Mouse (Mus musculus): ENCODE results near the gene Slc25a18.

Gene Slc25a18

DNA sequence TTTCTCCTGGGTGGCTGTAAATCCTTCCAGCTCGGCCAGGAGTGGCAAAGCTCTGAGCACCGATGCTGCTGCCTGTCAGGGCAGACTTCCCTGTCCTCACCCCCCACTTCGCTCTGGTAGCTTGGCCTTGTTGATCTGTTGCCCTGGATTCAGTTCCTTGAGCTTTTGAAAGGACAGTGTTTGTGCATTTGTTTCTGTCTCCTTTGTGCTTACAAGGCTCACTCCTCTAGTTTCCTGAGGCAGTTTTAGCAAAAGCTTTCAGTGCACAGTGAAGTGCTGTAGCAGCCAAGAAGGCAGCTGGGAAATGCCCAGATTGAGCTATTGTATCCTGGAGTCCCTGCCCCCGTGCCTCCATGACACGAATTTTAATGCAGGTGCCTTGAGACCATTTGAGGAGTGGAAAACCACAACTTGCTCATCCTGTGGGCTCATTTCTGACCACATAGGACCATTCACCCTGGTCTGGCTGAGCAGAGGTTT is at the start of gene Slc25a18:
Gene Slc25a18, plus strand, starts transcription at position 430 of the 480 bp plus-strand sequence.
- DNase-seq (ENCODE audit: extremely low read depth, insufficient read length, low spot score) = no peak

DNA sequence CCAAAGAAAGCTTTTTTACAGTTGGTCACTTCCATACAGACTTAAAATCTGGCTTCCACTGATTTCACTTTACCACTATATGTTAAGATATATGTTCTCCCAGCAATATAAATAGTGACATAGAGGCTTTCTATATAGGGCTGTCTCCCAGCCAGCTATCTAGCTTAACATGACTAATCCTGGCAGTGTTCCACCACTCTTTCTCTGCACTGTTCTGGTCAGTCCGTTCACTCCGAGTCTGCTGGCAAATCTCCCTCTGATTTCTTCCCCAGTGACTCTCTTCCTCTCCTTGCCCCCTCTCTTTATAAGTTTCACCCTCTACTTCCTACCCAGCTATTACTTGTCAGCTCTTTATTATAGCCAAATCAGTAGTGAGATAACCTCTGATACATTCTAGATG is 47.4 kb upstream of the Slc25a18 start:
- DNase-seq (ENCODE audit: extremely low read depth, insufficient read length, low spot score) = no peak

DNA sequence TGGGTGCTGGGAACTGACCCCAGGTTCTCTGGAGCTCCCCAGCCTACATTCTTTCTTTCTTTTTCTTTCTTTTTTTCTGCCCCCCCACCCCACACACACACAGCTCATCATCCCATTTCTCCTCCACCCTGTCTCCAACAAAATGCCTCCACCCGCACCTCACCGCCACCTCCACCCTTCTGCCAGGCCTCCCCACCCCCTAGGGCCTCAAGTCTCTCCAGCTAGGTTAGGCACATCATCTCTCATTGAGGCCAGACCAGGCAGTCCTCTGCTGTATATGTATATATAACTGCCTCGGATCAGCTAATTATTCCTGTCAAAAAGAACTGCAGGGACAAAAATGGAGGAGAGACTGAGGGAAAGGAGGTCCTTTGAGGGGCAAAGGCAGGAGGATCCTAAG is 37.4 kb upstream of the Slc25a18 start:
- DNase-seq (ENCODE audit: extremely low read depth, insufficient read length, low spot score) = no peak

DNA sequence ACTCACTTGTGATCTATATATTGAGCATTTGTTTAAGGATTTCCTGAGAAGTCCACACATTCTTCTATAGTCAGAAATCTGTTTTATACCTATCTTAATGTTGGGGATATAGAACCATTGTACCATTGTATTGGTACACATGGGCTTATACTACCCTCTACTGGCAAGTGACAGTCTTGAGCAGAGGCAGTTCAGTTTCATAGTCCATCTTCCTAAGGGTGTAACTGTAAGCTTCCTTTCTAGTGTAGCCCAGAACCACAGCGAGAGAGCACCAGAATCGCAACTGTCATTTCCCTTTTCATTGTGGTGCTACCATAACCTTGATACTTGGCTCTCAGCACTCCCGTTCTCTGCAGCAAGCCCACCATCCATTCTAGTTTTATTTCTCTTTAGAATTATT is 36.8 kb upstream of the Slc25a18 start:
- no peak for DNase-seq (ENCODE audit: extremely low read depth, insufficient read length, low spot score)

DNA sequence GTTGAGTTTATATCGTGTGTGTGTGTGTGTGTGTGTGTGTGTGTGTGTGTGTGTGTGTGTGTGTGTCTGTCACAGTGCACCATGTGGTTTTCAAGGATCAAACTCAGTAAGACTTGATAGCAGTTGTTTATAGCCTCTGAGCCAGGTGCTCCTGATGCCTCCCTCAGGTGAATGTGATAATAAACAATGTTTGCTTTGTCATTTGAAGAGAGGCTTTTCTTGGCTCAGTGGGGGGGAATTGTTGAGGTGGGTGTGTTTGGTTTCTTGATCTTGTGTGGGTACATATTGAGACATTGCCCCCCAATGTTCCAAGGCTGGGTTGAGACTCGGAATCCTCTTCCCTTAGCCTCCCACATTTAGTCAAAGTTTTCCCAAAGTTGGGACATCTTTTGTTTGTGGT is 30.2 kb upstream of the Slc25a18 start:
- no peak for DNase-seq (ENCODE audit: extremely low read depth, insufficient read length, low spot score)

DNA sequence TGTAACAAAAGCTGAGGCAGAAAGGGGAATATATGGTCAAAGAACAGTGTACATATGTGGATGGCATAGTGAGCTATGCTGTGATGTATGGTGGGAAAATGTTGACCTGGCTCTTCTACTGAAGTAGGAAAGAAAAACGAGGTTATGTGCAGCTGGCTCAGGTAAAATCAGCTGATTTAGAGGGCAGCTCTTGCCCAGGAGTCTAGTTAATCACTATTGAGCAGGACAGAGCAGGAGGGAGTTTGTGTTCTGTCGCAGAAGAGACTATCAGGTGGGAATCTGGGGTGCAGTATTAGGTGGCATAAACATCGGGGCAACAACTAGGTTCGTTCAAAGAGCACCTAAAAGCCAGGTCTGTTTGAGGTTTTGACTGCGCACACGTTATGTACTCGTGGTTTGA is 29.1 kb upstream of the Slc25a18 start:
- DNase-seq (ENCODE audit: extremely low read depth, insufficient read length, low spot score) = no peak

DNA sequence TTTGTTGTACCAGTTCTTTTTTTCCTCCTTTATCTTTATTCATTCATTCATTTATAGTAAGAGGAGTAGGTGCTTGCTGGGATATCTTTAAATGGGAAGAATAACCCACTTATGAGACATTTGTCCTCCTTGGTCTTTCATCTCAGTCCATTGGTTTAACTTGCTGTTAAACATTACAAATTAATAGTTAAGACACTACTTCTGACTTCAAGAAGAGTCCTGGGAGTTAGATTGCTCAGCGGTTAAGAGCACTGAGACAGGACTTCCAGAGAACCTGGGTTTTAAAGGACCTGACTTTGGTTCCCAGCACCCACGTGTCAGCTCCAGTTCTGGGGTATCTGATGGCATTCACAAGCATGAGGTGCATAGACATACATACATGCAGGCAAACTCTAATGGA is 27.0 kb upstream of the Slc25a18 start:
- no peak for DNase-seq (ENCODE audit: extremely low read depth, insufficient read length, low spot score)

DNA sequence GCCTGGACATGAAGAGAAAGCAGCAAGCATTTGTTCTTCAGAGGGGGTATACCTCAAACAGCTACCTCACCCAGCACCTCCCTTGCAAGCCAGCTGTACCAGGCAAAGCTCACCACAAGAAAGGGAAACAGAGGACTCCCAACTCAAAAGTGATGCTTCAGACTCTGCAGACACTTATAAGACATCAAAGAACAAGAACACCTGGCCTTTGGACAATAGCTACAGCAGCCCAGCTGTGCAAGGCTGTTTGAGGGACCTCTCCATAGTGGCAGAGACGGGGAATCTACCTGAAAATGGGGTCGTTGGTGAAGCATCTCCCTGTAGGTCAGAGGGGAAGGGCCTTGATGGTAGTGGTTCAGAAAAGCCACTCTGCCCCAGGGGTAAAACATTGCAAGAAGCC is 12.2 kb upstream of the Slc25a18 start:
- DNase-seq (ENCODE audit: extremely low read depth, insufficient read length, low spot score) = no peak

DNA sequence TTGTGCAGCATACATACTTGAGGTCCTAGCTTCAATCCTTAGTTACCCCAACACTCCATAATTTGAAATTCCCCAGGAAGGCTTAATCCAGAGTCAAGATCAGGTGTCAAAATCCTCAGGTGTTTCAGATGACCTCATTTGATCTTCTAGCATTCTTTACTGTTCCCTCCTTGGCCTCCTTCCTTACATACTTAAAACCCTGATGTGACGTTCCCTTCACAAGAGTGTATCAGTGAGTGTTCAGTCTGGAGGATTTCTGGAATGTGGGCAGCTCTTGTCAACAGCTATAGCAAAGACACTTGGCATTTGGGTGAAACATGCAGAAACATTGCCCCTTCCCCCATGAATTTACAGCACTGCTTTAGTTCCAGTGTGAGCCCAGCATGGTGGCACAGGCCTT is 3.4 kb upstream of the Slc25a18 start:
- DNase-seq (ENCODE audit: extremely low read depth, insufficient read length, low spot score) = no peak

DNA sequence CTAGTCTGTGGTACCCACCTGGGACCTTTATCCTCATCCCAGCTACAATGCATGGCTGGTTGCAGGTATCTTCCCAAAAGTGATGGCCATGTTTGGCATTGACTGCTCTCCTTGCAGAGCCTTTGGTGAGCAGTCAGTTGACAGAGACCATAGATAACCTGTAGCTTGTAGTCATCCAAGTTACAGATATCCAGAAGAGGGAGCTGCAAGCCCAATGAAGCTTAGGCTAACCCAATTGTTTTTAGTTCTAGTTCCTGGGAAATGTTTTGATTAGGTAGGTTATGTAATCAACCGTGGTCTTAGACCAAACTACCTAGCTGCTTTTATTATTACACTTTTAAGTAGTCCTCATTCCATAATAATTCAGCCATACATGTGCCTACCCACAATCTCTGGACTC is 2.0 kb upstream of the Slc25a18 start:
- no peak for DNase-seq (ENCODE audit: extremely low read depth, insufficient read length, low spot score)

DNA sequence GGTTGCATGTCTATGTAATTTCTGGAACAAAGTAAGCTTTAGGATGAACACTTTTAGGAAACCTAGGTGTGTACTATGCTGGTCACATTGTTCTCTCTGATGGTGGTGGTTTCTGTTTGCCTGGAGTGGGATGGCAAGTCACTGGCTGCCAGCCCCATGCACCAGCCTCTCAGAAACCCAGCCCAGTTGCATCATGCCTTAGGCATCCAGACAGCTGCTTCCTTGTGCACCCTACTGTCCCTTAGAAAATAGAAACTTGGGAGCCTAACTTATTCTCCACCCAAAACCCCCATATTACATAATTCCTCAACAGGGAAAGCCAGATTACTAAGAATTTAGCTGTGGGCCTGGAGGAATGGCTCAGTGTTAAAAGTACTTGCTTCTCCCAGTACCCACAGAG is 1.4 kb upstream of the Slc25a18 start:
- DNase-seq (ENCODE audit: extremely low read depth, insufficient read length, low spot score) = peak; percentile 42

DNA sequence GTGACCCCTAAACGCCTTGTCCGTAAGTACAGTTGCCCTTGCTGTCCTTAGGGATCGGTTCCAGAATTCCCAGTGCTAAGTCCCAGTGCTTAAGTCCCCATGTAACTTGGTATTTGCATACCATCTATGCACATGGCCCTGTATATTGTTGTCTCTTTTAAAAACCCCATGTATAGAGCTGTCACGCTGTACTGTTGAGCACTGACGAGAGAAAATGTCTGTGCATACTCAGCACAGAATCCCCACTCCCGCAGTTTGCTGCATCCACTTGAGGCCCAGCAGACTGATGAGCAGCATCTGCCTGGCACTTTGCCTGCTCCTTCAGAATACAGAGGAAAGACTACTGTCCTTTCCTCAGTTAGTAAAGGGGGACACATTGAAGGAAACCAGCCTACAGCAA is 385 bp downstream of the Slc25a18 start:
- DNase-seq (ENCODE audit: extremely low read depth, insufficient read length, low spot score) = no peak

DNA sequence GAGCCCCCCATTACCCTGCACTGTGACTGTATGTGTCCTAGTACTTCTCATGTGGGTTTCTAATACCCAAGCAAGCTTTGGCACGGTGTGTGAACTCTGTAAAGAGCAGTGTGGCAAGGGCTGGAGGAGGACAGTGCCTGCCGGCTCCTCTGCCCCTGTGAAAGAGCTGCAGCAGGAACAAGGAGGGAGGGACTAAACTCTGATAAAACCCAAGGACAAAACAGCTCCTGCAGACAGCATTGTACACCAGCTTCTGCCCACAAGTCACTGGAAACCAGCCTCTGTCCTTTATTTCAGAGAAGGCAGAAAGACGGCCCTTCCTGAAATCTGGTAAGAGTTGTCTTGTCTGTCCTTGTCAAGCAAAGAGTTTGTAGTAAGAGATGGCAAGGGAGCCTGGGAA is 2.9 kb downstream of the Slc25a18 start:
- no peak for DNase-seq (ENCODE audit: extremely low read depth, insufficient read length, low spot score)

DNA sequence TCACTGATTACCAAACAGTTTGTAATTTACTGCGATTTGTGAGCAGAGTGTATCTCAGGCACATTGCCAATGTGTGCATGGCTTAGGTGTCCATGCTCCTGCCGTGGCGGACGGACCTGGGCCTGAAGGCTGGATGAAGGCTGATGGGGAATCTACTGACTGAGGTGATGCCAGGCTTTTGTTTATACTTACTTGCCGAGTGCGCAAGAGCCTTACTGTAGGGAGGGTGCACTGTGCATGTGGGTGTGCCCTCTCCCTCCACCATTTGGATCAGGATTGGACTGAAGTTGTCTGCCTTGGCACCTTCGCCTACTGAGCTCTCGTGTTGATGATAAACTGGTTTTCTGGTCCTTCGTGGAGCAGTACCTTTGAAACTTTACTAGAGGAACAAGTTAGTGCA is 4.2 kb downstream of the Slc25a18 start:
- DNase-seq (ENCODE audit: extremely low read depth, insufficient read length, low spot score) = no peak

DNA sequence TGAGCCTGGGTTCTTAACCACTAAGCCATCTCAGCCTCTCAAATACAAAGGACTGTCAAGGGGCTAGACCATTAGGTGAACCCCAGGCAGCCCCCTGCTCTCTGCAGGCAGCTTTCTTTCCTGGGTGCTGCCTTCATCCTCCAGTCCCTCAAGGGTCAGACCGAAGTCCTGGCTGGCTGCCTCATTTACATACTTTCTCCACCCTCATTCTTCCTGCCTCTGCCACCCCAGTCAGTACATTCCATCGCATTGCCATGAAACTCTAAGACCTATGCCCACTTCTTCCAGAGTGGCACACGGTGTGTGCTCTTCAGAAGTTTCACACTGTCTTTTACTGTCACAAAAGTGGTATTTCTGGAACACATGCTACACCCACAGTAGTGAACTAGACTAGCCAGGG is 4.8 kb downstream of the Slc25a18 start:
- no peak for DNase-seq (ENCODE audit: extremely low read depth, insufficient read length, low spot score)

DNA sequence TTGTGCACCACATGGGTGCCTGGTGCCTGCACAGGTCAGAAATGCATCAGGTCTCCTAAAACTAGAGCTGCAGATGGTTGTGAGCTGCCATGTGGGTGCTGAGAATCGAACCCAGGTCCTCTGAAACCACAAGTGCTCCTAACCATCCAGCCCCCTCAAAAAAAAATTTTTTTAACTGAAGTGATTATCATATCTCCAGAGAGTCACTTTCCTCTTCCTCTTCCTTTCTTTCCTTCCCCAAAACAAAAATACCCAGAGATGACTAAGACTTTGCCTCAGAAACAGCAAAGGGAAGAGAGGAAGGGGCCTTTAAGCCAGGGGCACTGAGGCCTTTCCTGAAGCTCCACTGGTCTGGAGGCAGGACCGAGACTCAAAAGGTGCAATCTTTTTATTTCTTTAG is 9.6 kb downstream of the Slc25a18 start:
- no peak for DNase-seq (ENCODE audit: extremely low read depth, insufficient read length, low spot score)

DNA sequence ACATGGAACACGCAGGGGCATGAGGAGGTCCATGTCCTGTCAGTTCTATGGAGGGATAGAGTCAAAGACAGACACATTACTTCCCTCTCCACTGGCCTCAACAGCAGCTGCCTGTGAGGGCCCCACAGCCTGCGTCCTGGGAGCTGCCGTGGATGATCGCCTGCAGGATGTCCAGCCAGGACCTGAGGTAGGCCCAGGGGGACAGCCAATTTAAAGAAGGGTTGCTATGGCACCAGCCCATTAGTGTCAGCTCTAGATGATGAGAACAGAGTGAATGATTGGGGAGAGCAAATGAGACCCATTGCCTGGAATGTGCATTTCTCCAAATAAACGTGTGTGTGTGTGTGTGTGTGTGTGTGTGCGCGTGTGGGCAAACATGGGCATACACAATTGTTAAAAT is 11.0 kb downstream of the Slc25a18 start:
- no peak for DNase-seq (ENCODE audit: extremely low read depth, insufficient read length, low spot score)

DNA sequence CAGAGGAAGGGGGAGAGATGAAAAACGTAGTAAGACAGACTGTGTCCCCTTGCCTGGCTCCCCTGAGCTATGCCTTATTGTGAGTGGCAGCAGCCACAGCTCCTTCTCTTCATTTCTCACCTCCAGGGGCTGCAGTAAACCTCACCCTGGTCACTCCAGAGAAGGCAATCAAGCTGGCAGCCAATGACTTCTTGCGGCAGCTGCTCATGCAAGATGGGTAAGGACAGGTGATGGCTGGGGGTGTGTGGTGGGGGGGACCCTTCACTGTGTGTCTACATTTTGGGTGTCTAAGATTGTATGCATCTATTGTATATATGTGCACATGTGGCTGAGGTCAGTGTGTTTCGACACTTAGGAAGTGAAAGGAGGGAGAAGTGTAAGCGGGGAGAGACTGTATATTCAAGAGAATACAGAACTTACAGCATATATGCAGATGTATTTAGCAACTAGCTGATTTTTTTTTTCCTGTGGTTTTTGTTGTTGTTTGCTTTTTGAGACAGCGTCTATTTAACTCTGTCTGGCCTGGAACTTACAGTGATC is 14.8 kb downstream of the Slc25a18 start:
- DNase-seq (ENCODE audit: extremely low read depth, insufficient read length, low spot score) = no peak

DNA sequence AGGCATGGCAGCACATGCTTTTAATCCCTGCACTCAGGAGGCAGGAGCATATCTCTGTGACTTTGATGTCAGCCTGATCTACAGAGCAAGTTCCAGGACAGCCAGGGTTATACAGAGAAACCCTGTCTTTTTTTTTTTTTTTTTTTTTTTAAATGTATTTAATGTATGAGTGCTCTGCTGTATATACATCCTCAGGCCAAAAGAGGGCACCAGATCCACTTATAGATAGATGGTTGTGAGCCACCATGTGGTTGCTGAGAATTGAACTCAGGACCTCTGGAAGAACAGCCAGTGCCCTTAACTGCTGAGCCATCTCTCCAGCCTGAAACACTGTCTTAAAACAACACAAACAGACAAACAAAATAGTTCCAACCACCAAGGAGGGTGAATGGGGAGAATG is 15.5 kb downstream of the Slc25a18 start:
- no peak for DNase-seq (ENCODE audit: extremely low read depth, insufficient read length, low spot score)

DNA sequence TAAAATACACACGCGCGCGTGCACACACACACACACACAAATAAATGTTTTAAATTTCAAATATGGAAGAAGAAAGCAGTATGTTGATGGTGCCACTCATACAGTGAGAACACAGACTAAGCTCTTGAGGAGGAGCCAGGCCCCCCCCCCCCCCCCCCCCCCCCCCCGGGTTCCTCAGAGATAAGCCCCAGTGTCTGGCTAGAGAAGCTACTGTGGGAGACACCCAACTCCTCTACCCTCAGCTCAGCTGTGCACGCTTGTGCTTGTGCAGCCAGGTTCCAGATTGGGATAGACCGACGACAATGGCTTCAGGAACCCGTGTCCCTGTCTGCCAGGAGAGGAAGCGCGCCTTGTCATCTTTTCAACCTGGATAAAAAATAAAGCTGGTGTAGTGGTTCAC is 16.8 kb downstream of the Slc25a18 start:
- no peak for DNase-seq (ENCODE audit: extremely low read depth, insufficient read length, low spot score)

DNA sequence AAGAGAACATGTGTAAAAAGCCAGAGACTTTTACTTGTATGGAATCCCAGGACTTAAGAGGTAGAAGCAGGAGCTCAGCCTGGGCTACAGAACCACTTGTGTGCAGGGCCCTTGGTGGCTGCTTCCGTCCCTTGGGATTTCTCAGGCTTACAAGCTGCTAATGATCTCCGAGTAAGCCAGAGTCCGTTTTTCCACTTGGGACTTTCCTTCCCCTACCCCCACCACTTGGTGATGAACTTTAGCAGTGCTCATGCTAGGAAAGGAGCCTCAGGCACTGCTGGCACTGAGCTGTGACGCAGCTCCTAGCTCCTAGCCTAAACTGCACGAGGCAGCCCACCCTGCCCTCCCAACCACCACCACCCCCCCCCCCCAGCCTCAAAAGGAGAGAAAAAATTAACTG is 17.3 kb downstream of the Slc25a18 start:
- no peak for DNase-seq (ENCODE audit: extremely low read depth, insufficient read length, low spot score)

DNA sequence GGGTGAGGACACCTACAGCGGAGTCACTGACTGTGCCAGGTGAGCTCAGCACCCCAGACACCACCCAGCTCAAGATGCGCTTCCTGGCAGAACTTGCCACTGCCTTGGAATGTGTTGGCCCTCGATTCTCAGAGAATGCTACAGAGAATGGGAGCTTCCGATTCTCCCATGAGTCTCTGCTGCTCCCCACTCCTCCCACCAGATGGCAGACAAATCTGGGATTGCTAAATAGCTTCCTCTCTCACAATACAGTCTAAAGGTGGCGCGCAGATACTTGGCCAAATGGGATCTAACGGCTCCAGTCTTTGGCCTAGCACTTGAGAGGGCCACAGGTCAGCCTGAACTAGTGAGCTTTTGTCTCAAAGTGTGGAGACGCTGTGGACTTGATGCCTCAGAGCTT is 19.6 kb downstream of the Slc25a18 start:
- no peak for DNase-seq (ENCODE audit: extremely low read depth, insufficient read length, low spot score)

DNA sequence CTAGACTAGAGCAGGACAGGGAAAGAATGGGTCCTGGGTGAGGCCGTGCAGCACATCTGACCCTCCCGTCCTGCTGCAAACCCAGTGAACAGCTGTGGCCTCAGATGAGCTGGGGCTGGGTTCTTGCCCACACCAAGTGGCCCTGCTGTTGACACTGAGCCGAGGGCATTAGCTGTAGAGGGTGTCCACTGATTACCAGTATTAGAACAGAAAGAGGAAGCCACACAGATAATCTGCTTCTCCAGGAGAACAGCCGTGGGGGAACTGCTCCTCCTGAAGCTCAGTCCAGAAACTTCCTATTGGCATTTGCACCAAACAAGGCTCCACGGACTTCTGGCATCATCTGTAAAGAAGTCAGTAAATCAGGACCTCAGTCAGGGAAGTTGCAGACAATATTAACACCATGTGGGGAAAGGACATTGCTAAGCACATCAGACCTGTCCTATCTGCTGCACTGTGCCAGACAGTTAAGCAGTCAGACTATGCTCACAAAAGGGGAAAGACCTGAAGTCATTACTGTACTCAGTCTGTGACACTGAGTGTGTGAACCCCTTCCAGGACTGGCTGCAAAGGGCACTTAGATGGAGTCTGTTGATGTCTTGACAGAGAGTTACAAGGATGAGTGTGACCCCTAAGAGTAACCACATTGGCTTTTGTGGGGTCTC is 22.2 kb downstream of the Slc25a18 start:
- DNase-seq (ENCODE audit: extremely low read depth, insufficient read length, low spot score) = no peak

Measured in 3134 (cell line).